Mouse (Mus musculus): ENCODE data around the gene Kazn.

DNA sequence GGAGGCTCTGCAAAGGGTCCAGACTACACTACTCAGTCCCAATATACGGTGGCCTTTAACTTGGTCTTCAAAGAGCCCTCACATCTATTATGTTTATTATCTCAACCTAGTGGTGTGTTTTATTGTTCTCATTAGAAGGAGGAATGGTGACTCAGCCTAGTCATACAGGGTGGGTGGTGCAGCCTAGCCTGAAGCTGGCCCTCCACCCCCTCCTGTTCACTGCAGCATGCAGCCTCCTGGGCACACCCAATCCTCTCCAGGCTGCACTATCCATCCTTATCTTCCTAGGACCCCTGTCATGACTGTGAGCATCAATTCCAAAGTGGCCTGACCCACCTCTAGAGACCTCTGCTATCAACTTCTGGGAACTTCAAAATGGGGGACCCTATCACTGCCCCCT lies 16.8 kb downstream of the Kazn start:
- TF ChIP-seq TAL1 (IDR thresholded peaks at IDR 0.05; ENCODE audit: low read length) (no peak), GATA1 (IDR thresholded peaks at IDR 0.05; ENCODE audit: low read length) (no peak)

Measured in erythroblast, embryonic 14.5 days (primary cell).